8 mouse cellular contexts compared by ENCODE assay signal in the genomic region with DNA sequence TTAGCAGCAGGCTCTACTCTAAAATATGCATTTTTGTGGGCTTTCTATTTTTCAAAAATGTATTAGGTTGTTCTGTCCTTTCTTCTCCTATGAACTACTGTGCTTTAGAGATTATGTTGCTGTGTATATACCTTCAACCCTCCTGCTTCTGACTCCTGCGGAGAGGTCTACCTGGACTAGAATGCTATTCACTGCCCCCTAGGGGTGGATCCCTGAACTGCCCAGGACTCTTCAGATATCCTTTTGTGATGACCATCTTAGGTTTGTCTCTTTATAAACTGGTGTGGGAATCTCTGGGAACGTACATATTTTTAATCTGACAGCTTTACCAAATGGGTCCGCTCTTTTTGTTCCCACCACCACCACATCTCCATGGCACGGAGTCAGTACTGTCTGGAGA.
DNase-seq lines count a peak whose midpoint lies in the region.

No protein-coding gene starts in this region.

- peak; percentile 30 for DNase-seq in left cerebral cortex, adult 11 months (ENCODE audit: low spot score)
- no peak for DNase-seq in left cerebral cortex, postnatal 36 days (ENCODE audit: low spot score in 2 of 2)
- DNase-seq in NIH3T3 (ENCODE audit: low read depth) = peak; percentile 58
- DNase-seq in cerebellum, adult 18-20 months = peak; percentile 36 to 66
- peak; percentile 35 to 65 for DNase-seq in frontal cortex, postnatal 36 days (ENCODE audit: low spot score in 2 of 2)
- peak; percentile 21 to 75 for DNase-seq in layer of hippocampus, postnatal 25 days (ENCODE audit: extremely low spot score in 1 of 2, low spot score in 1 of 2)
- DNase-seq in naive thymus-derived CD4-positive, alpha-beta T cell, adult 2 months (ENCODE audit: low read depth) = peak; percentile 34
- no peak for DNase-seq in spleen, adult 12 weeks (ENCODE audit: low spot score)

- intact Hi-C loops in left cerebral cortex, postnatal 36 days (cut with DNase I) = loop anchor here (2.0 kb wide), 1 partner anchor 242 kb away; no protein-coding TSS in a partner anchor

Comparison
In these comparisons a context has a peak if more than half of its experiments do, and no peak if none do; other contexts are left out.
1. DNase-seq: peak in left cerebral cortex, adult 11 months (single experiment), NIH3T3 (single experiment), cerebellum, adult 18-20 months (2 of 2), frontal cortex, postnatal 36 days (2 of 2), layer of hippocampus, postnatal 25 days (2 of 2) and naive thymus-derived CD4-positive, alpha-beta T cell, adult 2 months (single experiment); none in left cerebral cortex, postnatal 36 days (0 of 2) and spleen, adult 12 weeks (single experiment).